Mouse (Mus musculus) G1E (cell line): ENCODE data around the gene Gdf9.

Source experiments
- CTCF ChIP-seq: IDR thresholded peaks from 2 replicates; pipeline ENCODE4 v1.5.1; 2012; ENCODE audit warnings: low read depth, low read length, inconsistent platforms, mixed read lengths
- GATA2 ChIP-seq: IDR thresholded peaks from 2 replicates; pipeline ENCODE4 v1.6.1; 2012; ENCODE audit warnings: low read depth, low read length, inconsistent platforms, borderline replicate concordance
- TAL1 ChIP-seq: conservative IDR thresholded peaks from 2 replicates; pipeline ENCODE4 v1.6.1; 2012; ENCODE audit warnings: low read depth, low read length, inconsistent platforms, mixed read lengths

DNA sequence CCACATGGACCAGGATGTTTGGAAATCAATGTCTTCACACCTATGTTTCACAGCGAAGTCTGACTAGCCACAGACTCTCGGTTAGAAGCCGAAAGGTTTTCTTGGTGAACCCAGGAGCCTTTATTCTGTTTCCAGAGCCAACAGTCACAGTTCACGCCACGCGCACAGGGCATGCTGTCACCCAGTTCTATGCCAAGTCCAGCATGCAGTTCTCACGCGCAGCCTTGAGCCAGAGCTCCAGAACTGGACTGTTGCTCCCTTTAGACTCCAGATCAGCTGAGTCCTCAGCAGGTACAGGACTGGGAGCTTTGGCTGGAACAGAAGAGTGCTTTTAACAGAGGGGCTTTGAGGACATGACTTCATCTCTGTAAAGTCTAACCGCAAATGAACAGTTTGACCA, 21.6 kb downstream of the Gdf9 start:
- TF ChIP-seq CTCF (no peak), GATA2 (no peak), TAL1 (no peak)
